Mouse (Mus musculus) neural tube, embryonic 12.5 days (tissue): ENCODE measurements around the gene Mapkap1. TPM values are rescaled to one million over a fixed set of nuclear protein-coding genes. Genes with fewer than 3 reads are reported as not detected.

Experiments used
- ATAC-seq: fragments of 200-750 bp; cut with Nextera tagmentation; 2 replicates; pipeline ENCODE4 v1.8.0; 2017; ENCODE audit warnings: low read depth, mild to moderate bottlenecking, moderate TSS enrichment, moderate library complexity; ENCODE audit not compliant: low FRiP score
- H3K27ac ChIP-seq: fragments of 300-500 bp; sonication (generic); 2 replicates; pipeline ENCODE4 v1.5.1; 2016
- H3K27me3 ChIP-seq: fragments of 300-500 bp; sonication (generic); replicated peaks from 2 replicates; pipeline ENCODE4 v1.6.1; 2016; ENCODE audit warnings: mild to moderate bottlenecking
- H3K36me3 ChIP-seq: fragments of 300-500 bp; sonication (generic); 2 replicates; pipeline ENCODE4 v1.6.1; 2016; ENCODE audit warnings: mild to moderate bottlenecking
- H3K4me1 ChIP-seq: fragments of 300-500 bp; sonication (generic); 2 replicates; pipeline ENCODE4 v1.6.1; 2016
- H3K4me2 ChIP-seq: fragments of 300-500 bp; sonication (generic); replicated peaks from 2 replicates; pipeline ENCODE4 v1.6.1; 2016; ENCODE audit warnings: mild to moderate bottlenecking
- H3K4me3 ChIP-seq: fragments of 300-500 bp; sonication (generic); 2 replicates; pipeline ENCODE4 v1.5.1; 2016
- H3K9ac ChIP-seq: fragments of 300-500 bp; sonication (generic); 2 replicates; pipeline ENCODE4 v1.6.1; 2016; ENCODE audit warnings: mild to moderate bottlenecking
- H3K9me3 ChIP-seq: fragments of 300-500 bp; sonication (generic); 2 replicates; pipeline ENCODE4 v1.6.1; 2016; ENCODE audit warnings: mild to moderate bottlenecking
- WGBS: fragments of 180-500 bp; shearing (Covaris S2); methylation state at CpG from one replicate; pipeline ENCODE4 v1.1.7; 2016; 5-methylcytosine and 5-hydroxymethylcytosine counted together
- polyA plus RNA-seq: library from polyadenylated mRNA; unstranded; fragments of >200 nt; fragmentation: Nextera tagmentation; extraction: Ambion mirVana; gene quantifications from 2 replicates; pipeline ENCODE4 v1.2.1, GENCODE M21; 2016

Gene Mapkap1
- polyA plus RNA-seq, 1 experiment from 2014 or later = 114 TPM

GRCm38 (mm10) chr2:34628903-34629540 lies 222.5 kb downstream of the Mapkap1 start:
- no peak overlapping the region for H3K4me3 ChIP-seq
- peaks cover 11% of the 10 kb centered on the region for H3K36me3 ChIP-seq
- no peak for ATAC-seq
- no peak overlapping the region for H3K9ac ChIP-seq
- H3K27me3 ChIP-seq = no peaks in the 10 kb centered on the region
- no peak overlapping the region for H3K27ac ChIP-seq
- 84% methylated on average over 4 of the region's 4 CpGs for WGBS
- no peak overlapping the region for H3K4me2 ChIP-seq
- no peaks in the 10 kb centered on the region for H3K9me3 ChIP-seq
- H3K4me1 ChIP-seq = peaks cover 8% of the 10 kb centered on the region; the same call in 1 of the 2 replicates

GRCm38 (mm10) chr2:34629758-34630157 lies 223.2 kb downstream of the Mapkap1 start:
- 78% methylated on average over 7 of the region's 7 CpGs for WGBS

GRCm38 (mm10) chr2:34630445-34630844 lies 223.9 kb downstream of the Mapkap1 start:
- Histone ChIP-seq H3K4me1 (peaks cover 10% of the 10 kb centered on the region; the same call in 1 of the 2 replicates), H3K4me3 (no peak overlapping the region), H3K27ac (no peak overlapping the region), H3K4me2 (no peak overlapping the region), H3K9me3 (no peaks in the 10 kb centered on the region), H3K36me3 (peaks cover 4% of the 10 kb centered on the region; the same call in 1 of the 2 replicates), H3K9ac (no peak overlapping the region), H3K27me3 (no peaks in the 10 kb centered on the region)
- no peak for ATAC-seq
- WGBS = 62% methylated on average over 6 of the region's 6 CpGs

More at GRCm38 (mm10) chr2:34629758-34630157, 223.2 kb downstream of the Mapkap1 start:
- Histone ChIP-seq H3K27me3 (no peaks in the 10 kb centered on the region), H3K36me3 (peaks cover 11% of the 10 kb centered on the region), H3K4me1 (peaks cover 8% of the 10 kb centered on the region; the same call in 1 of the 2 replicates), H3K9ac (no peak overlapping the region), H3K27ac (no peak overlapping the region), H3K4me2 (no peak overlapping the region), H3K4me3 (no peak overlapping the region), H3K9me3 (no peaks in the 10 kb centered on the region)
- ATAC-seq = no peak

GRCm38 (mm10) chr2:34632051-34632450 lies 225.5 kb downstream of the Mapkap1 start:
- H3K9ac ChIP-seq = no peak overlapping the region
- H3K27ac ChIP-seq = no peak overlapping the region
- H3K27me3 ChIP-seq = no peaks in the 10 kb centered on the region
- no peak for ATAC-seq
- no peaks in the 10 kb centered on the region for H3K36me3 ChIP-seq
- no peaks in the 10 kb centered on the region for H3K9me3 ChIP-seq
- 81% methylated on average over 12 of the region's 12 CpGs for WGBS
- H3K4me1 ChIP-seq = peaks cover 12% of the 10 kb centered on the region; the same call in 1 of the 2 replicates
- H3K4me3 ChIP-seq = no peak overlapping the region
- no peak overlapping the region for H3K4me2 ChIP-seq

GRCm38 (mm10) chr2:34635249-34636165 lies 228.9 kb downstream of the Mapkap1 start:
- H3K9ac ChIP-seq = no peak overlapping the region
- no peak overlapping the region for H3K4me3 ChIP-seq
- no peak overlapping the region for H3K4me2 ChIP-seq
- WGBS = 71% methylated on average over 14 of the region's 14 CpGs
- H3K27me3 ChIP-seq = no peaks in the 10 kb centered on the region
- no peak for ATAC-seq
- H3K4me1 ChIP-seq = peaks cover 9% of the 10 kb centered on the region; the same call in 1 of the 2 replicates
- H3K9me3 ChIP-seq = no peaks in the 10 kb centered on the region
- no peak overlapping the region for H3K27ac ChIP-seq
- no peaks in the 10 kb centered on the region for H3K36me3 ChIP-seq

GRCm38 (mm10) chr2:34638955-34639650 lies 232.5 kb downstream of the Mapkap1 start:
- Histone ChIP-seq H3K27me3 (no peaks in the 10 kb centered on the region), H3K9ac (peak overlapping the region; percentile 74), H3K36me3 (no peaks in the 10 kb centered on the region), H3K4me1 (peaks cover 9% of the 10 kb centered on the region; the same call in 1 of the 2 replicates), H3K27ac (no peak overlapping the region; the same call in 1 of the 2 replicates), H3K9me3 (no peaks in the 10 kb centered on the region), H3K4me2 (peak overlapping the region; percentile 87), H3K4me3 (peak overlapping the region; percentile 33)
- ATAC-seq = peak; percentile 57
- WGBS = 16% methylated on average over 37 of the region's 37 CpGs

GRCm38 (mm10) chr2:34639725-34640124 lies 233.2 kb downstream of the Mapkap1 start:
- ATAC-seq = no peak; the same call in 1 of the 2 replicates
- H3K9ac ChIP-seq = no peak overlapping the region
- no peaks in the 10 kb centered on the region for H3K36me3 ChIP-seq
- no peaks in the 10 kb centered on the region for H3K27me3 ChIP-seq
- peaks cover 9% of the 10 kb centered on the region; the same call in 1 of the 2 replicates for H3K4me1 ChIP-seq
- no peak overlapping the region for H3K4me3 ChIP-seq
- H3K9me3 ChIP-seq = no peaks in the 10 kb centered on the region
- 69% methylated on average over 5 of the region's 5 CpGs for WGBS
- H3K27ac ChIP-seq = no peak overlapping the region
- no peak overlapping the region for H3K4me2 ChIP-seq

GRCm38 (mm10) chr2:34642351-34642750 lies 235.8 kb downstream of the Mapkap1 start:
- 30% methylated on average over 2 of the region's 2 CpGs for WGBS
- Histone ChIP-seq H3K9ac (no peak overlapping the region), H3K27me3 (no peaks in the 10 kb centered on the region), H3K4me1 (peaks cover 14% of the 10 kb centered on the region), H3K9me3 (no peaks in the 10 kb centered on the region), H3K36me3 (no peaks in the 10 kb centered on the region), H3K4me2 (no peak overlapping the region), H3K4me3 (no peak overlapping the region), H3K27ac (no peak overlapping the region)
- no peak for ATAC-seq

GRCm38 (mm10) chr2:34644571-34645526 lies 238.3 kb downstream of the Mapkap1 start:
- 33% methylated on average over 22 of the region's 22 CpGs for WGBS

GRCm38 (mm10) chr2:34645851-34646540 lies 239.4 kb downstream of the Mapkap1 start:
- peak; percentile 50; the same call in 1 of the 2 replicates for ATAC-seq
- Histone ChIP-seq H3K27me3 (no peaks in the 10 kb centered on the region), H3K4me2 (peak overlapping the region; percentile 58), H3K4me3 (peak overlapping the region; percentile 23), H3K36me3 (no peaks in the 10 kb centered on the region), H3K9ac (no peak overlapping the region), H3K27ac (no peak overlapping the region), H3K4me1 (peaks cover 11% of the 10 kb centered on the region), H3K9me3 (no peaks in the 10 kb centered on the region)
- WGBS = 13% methylated on average over 21 of the region's 21 CpGs

More at GRCm38 (mm10) chr2:34644571-34645526, 238.3 kb downstream of the Mapkap1 start:
- H3K9ac ChIP-seq = no peak overlapping the region
- no peak overlapping the region for H3K4me2 ChIP-seq
- no peaks in the 10 kb centered on the region for H3K9me3 ChIP-seq
- H3K27ac ChIP-seq = no peak overlapping the region
- no peak overlapping the region for H3K4me3 ChIP-seq
- H3K4me1 ChIP-seq = peaks cover 11% of the 10 kb centered on the region
- ATAC-seq = no peak
- no peaks in the 10 kb centered on the region for H3K27me3 ChIP-seq
- H3K36me3 ChIP-seq = no peaks in the 10 kb centered on the region

- peaks cover 11% of the 10 kb centered on the region for H3K4me1 ChIP-seq
- ATAC-seq = no peak
- H3K36me3 ChIP-seq = no peaks in the 10 kb centered on the region
- no peaks in the 10 kb centered on the region for H3K27me3 ChIP-seq
- WGBS = 8% methylated on average over 5 of the region's 5 CpGs
- H3K27ac ChIP-seq = no peak overlapping the region
- no peak overlapping the region for H3K9ac ChIP-seq
- H3K9me3 ChIP-seq = no peaks in the 10 kb centered on the region
- H3K4me3 ChIP-seq = peak overlapping the region; percentile 23; the same call in 1 of the 2 replicates
- H3K4me2 ChIP-seq = peak overlapping the region; percentile 58
These were observed 239.9 kb downstream of the Mapkap1 start for GRCm38 (mm10) chr2:34646541-34646865.
